Mouse (Mus musculus): ENCODE measurements around the gene Ccr7. TPM values are rescaled to one million over a fixed set of nuclear protein-coding genes. Genes with fewer than 3 reads are reported as not detected.

The Ccr7 gene
- total RNA-seq, 2 experiments from 2014 or later = 0.17 TPM; not detected in 1

- ATAC-seq (replicated peaks; ENCODE audit: poor library complexity) = no peak
These were observed 817 bp downstream of the Ccr7 start for GRCm38 (mm10) chr11:99153767-99154753.

- no peak for ATAC-seq (replicated peaks; ENCODE audit: poor library complexity)
These were observed 2.3 kb downstream of the Ccr7 start for GRCm38 (mm10) chr11:99152323-99153144.

- ATAC-seq (replicated peaks; ENCODE audit: poor library complexity) = no peak
These were observed 3.4 kb downstream of the Ccr7 start for GRCm38 (mm10) chr11:99151333-99151930.

- ATAC-seq (replicated peaks; ENCODE audit: poor library complexity) = no peak
These were observed 4.0 kb downstream of the Ccr7 start for GRCm38 (mm10) chr11:99150889-99151288.

- peak; percentile 90 for ATAC-seq (replicated peaks; ENCODE audit: poor library complexity)
These were observed 4.7 kb downstream of the Ccr7 start for GRCm38 (mm10) chr11:99149898-99150757.

GRCm38 (mm10) chr11:99148896-99149703 lies 5.8 kb downstream of the Ccr7 start:
- ATAC-seq (replicated peaks; ENCODE audit: poor library complexity) = no peak

- no peak for ATAC-seq (replicated peaks; ENCODE audit: poor library complexity)
These were observed 6.5 kb downstream of the Ccr7 start for GRCm38 (mm10) chr11:99148400-99148799.

GRCm38 (mm10) chr11:99147920-99148289 lies 7.0 kb downstream of the Ccr7 start:
- ATAC-seq (replicated peaks; ENCODE audit: poor library complexity) = 0 out of 2 replicates have a peak, but pooled peaks have one; percentile 13

- ATAC-seq (replicated peaks; ENCODE audit: poor library complexity) = no peak
These were observed 7.6 kb downstream of the Ccr7 start for GRCm38 (mm10) chr11:99147041-99147919.

GRCm38 (mm10) chr11:99146558-99146957 lies 8.3 kb downstream of the Ccr7 start:
- ATAC-seq (replicated peaks; ENCODE audit: poor library complexity) = no peak

GRCm38 (mm10) chr11:99145765-99146164 lies 9.1 kb downstream of the Ccr7 start:
- no peak for ATAC-seq (replicated peaks; ENCODE audit: poor library complexity)

- no peak for ATAC-seq (replicated peaks; ENCODE audit: poor library complexity)
These were observed 9.9 kb downstream of the Ccr7 start for GRCm38 (mm10) chr11:99144940-99145339.

GRCm38 (mm10) chr11:99144456-99144855 lies 10.4 kb downstream of the Ccr7 start:
- no peak for ATAC-seq (replicated peaks; ENCODE audit: poor library complexity)

GRCm38 (mm10) chr11:99143123-99144082 lies 11.5 kb downstream of the Ccr7 start:
- no peak for ATAC-seq (replicated peaks; ENCODE audit: poor library complexity)

- peak; percentile 28 for ATAC-seq (replicated peaks; ENCODE audit: poor library complexity)
These were observed 12.3 kb downstream of the Ccr7 start for GRCm38 (mm10) chr11:99142493-99143095.

- ATAC-seq (replicated peaks; ENCODE audit: poor library complexity) = no peak
These were observed 12.8 kb downstream of the Ccr7 start for GRCm38 (mm10) chr11:99142046-99142445.

- peak; percentile 52 for ATAC-seq (replicated peaks; ENCODE audit: poor library complexity)
These were observed 13.3 kb downstream of the Ccr7 start for GRCm38 (mm10) chr11:99141600-99141999.
